Mouse (Mus musculus) left cerebral cortex, postnatal 4 days (tissue): ENCODE measurements around the gene Gm20721. TPM values are rescaled to one million over a fixed set of nuclear protein-coding genes. Genes with fewer than 3 reads are reported as not detected.
"Not testable (repeated sequence)": the region's sequence is repeated elsewhere in the genome, so short reads cannot be mapped to it uniquely, and the experiment has no call there.

Experiments
- DNase-seq: peaks from one replicate; pipeline ENCODE4 v3.0.0-alpha.2; 2022
- intact Hi-C: fragments of 180-260 bp; cut with DNase I; formaldehyde crosslinking; loops from one replicate; pipeline ENCODE4 v1.15.1; 2025
- total RNA-seq, 2 experiments: library from RNA; stranded (reverse); gene quantifications; 2 replicates each; pipeline ENCODE4 v1.2.3; 2021

The Gm20721 gene
- total RNA-seq, 2 experiments from 2014 or later, result 2.0 to 2.2 TPM

- intact Hi-C loops, result loop anchor here (10.0 kb wide), 1 partner anchor 133 kb away; the partner anchor contains the start of gene Atp5e
- no peak for DNase-seq
These were observed 15.1 kb downstream of the Gm20721 start for GRCm38 (mm10) chr2:174331282-174332030.

DNA sequence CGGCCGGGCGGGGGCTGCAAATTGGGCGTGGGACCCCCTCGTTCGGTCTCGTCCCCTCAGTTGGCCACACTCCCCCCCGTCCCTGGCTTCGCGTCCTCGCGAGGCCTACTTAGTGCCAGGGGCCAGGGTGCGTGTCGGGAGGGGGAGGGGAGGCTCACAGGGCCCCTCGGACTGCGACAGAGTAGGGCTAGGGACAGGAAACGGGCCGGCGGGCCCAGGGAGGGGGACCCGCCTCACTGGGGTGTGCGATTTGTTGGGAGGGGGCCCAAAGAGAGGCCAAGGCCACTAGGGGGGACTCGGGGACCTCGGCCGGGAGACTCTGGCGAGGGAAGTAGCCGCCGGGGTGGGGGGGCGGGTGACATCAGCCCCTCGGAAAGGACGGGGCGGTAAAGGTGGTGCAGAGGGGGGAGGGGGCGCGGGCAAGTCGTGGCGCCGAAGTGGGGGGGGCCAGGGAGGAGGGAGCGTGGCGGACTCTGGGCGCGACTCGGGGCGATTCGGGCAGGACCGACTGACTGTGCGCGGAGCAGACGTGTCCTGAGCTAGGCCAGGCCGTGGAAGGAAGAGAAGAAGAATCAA lies 15.8 kb downstream of the Gm20721 start:
- intact Hi-C loops, result loop anchor here (10.0 kb wide), 1 partner anchor 134 kb away; the partner anchor contains the start of gene Atp5e
- peak; percentile 82 for DNase-seq

DNA sequence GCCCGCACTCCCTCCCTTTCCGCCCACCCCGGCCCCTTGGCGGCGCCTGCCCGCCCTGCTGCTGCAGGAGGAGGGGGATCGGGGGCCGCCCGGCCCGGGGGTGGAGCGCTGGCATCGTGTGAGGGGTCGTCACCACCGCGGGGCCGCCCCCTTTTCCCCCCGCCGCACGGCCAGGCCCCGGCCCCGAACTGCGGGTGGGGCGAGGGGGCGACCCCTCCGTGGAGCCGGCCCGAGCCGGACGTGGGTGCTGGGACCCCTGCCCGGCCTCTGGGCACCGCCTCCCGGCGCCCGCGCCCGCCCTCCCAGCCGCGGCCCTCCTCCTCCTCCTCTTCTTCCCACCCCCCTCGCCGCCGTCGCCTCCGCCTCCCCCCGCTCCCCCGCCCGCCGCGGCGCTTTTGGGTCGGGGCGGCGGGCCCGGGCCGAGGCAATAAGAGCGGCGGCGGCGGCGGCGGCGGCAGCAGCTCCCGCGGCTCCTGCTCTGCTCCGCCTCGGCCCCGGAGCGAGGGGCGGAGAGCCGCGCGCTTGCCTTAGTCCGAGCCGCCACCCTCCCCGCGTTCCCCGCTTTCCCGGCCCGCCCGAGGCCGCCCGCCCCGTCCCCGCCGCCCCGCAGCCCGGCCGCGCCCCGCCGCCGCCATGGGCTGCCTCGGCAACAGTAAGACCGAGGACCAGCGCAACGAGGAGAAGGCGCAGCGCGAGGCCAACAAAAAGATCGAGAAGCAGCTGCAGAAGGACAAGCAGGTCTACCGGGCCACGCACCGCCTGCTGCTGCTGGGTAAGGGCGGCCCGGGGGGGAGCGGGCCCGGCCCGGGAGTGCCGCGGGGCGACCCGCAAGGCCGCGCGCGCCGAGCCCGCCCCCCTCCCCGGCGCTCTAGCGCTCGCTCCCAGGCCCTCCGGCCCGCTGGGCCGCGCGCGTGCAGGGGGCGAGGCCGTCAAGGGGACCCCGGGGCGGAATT lies 16.6 kb downstream of the Gm20721 start:
- intact Hi-C loops, result loop anchor here (10.0 kb wide), 1 partner anchor 135 kb away; the partner anchor contains the start of gene Atp5e
- DNase-seq, result peak; percentile 94

DNA sequence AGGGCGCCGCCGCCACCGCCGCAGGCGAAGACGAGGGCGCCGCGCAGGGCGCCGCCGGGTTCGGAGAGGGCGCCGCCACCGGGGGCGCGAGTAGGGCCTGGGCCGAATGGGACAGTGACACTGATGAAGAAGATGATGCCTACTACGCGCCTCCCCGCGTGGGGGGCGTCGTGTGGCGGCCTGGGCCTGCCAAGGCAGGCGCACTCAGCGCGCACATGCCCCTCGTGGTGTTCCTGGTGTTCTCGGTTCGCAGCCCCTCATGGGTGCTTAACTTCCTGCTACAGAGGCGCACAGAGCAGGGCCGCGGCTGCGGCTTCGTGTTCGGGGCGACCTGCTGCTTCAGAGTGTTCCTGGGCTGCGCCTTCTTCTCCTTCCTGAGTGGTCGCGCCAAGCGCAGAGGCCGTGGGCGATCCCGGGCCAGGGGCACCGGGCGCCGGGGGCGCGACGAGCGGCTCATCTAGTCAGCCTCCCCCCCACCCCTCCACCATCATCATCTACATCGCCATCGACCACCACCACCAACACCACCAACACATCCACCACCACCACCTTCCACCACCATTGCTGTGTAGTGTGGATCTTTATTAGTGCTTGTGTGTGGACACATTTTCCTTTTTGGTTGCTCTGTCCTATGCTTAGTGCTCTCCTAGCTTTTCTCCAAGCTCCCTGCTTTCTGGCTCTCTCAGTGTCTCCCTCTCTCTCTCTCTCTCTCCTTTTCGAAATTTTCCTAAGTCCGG lies 17.4 kb downstream of the Gm20721 start:
- peak; percentile 33 for DNase-seq
- intact Hi-C loops, result no loop called here

DNA sequence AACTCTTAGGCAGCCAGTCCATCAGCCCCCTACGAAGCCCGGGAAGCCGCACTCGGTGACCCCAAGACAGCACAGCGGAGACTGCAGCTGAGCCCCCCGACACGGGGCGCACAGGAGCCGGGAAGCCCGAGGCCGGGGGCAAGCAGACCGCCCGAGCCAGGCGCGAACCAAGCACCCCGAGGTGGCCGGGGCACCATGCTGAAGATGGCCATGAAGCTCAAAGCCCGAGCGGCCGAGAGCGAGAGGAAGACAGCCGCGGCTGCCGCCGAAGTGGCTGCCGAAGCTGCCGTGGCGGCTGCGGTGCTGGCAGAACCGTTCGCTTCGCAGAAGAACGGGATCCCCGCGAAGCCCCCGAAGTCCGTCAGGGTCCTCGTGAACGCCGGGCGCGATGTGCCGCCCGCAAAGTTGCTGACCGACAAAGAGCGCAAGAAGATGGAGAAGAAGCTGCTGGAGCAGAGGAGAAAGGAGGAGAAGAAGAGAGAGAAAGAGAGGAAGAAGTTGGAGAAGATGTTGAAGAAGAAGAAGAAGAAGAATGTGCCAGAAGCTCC lies 18.1 kb downstream of the Gm20721 start:
- no peak for DNase-seq
- intact Hi-C loops, result no loop called here

- DNase-seq, result peak; percentile 70
- intact Hi-C loops, result no loop called here
These were observed 19.1 kb downstream of the Gm20721 start for GRCm38 (mm10) chr2:174327295-174327981.

GRCm38 (mm10) chr2:174326481-174326880 lies 20.0 kb downstream of the Gm20721 start:
- no peak for DNase-seq
- intact Hi-C loops, result no loop called here

GRCm38 (mm10) chr2:174325989-174326388 lies 20.5 kb downstream of the Gm20721 start:
- intact Hi-C loops, result no loop called here
- DNase-seq, result no peak

- no peak for DNase-seq
- intact Hi-C loops, result no loop called here
These were observed 29.9 kb downstream of the Gm20721 start for GRCm38 (mm10) chr2:174316661-174317060.

GRCm38 (mm10) chr2:174315445-174315844 lies 31.1 kb downstream of the Gm20721 start:
- intact Hi-C loops, DNase-seq: not testable (repeated sequence)

DNA sequence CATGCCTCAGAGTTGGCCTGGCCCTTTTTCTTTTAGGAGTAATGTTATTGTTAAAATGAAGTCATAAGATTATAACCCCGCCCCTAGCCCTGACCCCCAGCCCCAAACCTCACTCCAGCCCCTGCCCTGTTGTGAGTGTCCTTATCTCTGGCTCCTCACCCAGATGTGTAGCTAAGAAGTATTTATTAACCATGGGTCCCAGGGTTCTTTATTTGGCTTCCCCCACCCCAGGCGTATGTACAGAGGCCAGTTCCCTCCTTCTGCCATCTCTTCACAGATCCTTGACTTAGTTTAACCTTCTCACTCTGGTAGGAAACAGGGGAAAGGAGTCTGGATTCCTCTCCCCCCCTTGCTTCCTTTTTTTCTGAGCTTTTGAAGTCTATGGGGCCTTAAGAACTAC lies 33.9 kb downstream of the Gm20721 start:
- intact Hi-C loops, result loop anchor here (2.0 kb wide), 1 partner anchor 546 kb away; no protein-coding TSS in a partner anchor
- DNase-seq, result no peak

- intact Hi-C loops, result loop anchor here (2.0 kb wide), 1 partner anchor 547 kb away; no protein-coding TSS in a partner anchor
- peak; percentile 79 for DNase-seq
These were observed 34.3 kb downstream of the Gm20721 start for GRCm38 (mm10) chr2:174312118-174312647.

GRCm38 (mm10) chr2:174311613-174312012 lies 34.9 kb downstream of the Gm20721 start:
- intact Hi-C loops, result loop anchor here (2.0 kb wide), 3 partner anchors 363 to 589 kb away; no protein-coding TSS in a partner anchor
- DNase-seq, result no peak

GRCm38 (mm10) chr2:174310913-174311514 lies 35.5 kb downstream of the Gm20721 start:
- peak; percentile 71 for DNase-seq
- intact Hi-C loops, result loop anchor here (2.0 kb wide), 2 partner anchors 364 to 590 kb away; no protein-coding TSS in a partner anchor

DNA sequence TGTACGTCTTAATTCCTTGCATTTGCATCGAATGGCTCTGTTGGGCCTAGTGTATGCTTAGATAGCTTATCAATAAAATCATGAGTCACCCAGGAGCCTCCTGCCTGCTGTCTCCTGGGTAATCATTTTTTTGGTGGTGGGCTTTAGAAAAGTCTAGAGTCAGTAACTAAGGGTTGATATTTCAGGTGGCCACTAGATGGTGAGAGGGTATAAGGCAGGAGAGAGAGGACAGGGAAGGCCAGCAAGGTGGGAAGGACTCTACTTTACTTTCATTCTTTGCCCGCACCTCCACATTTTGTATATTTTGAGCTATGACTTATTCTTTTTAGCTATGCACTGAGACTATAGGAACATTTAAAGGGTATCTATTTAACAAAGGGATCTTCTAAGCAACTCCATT lies 38.6 kb downstream of the Gm20721 start:
- intact Hi-C loops, result no loop called here
- DNase-seq, result no peak

DNA sequence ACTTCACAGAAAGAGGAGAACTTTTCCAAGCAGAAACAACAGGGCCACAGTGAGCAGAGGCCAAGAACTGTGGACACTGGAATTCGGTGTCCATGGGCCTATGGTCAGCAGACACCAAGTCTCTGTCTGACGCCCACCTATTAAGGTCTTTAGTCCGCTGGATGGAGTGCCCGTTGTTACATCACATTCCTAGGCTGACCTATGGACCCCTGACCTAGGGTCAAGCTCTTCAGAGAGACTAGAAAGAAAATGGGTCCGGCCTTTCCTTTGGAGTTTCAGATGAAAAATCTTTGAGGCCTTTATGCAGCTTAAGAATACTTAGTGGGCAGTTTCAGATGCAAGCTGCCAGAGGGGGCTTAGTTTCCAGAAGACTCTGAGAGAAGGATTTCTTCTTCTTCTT lies 40.9 kb downstream of the Gm20721 start:
- DNase-seq, result no peak
- intact Hi-C loops, result no loop called here

DNA sequence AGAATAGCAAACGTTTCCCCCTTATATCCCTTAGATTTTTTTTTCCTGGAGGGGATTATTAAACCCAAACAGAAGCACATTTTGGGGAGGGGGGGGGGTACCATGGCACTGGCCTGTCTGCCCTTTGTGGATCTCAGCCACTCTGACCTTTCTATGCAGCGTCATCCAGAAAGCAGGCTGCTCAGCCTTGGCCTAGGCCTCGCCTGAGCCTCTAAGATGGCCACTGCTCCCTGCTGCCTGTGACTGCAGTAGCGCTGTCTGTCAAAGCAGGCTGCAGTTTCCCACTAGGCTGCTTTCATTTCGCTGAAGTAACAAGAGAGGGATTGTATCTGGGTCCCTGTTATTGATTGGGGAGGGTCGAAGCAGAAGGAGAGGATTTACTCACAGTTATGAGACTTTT lies 44.0 kb downstream of the Gm20721 start:
- intact Hi-C loops, result no loop called here
- no peak for DNase-seq

DNA sequence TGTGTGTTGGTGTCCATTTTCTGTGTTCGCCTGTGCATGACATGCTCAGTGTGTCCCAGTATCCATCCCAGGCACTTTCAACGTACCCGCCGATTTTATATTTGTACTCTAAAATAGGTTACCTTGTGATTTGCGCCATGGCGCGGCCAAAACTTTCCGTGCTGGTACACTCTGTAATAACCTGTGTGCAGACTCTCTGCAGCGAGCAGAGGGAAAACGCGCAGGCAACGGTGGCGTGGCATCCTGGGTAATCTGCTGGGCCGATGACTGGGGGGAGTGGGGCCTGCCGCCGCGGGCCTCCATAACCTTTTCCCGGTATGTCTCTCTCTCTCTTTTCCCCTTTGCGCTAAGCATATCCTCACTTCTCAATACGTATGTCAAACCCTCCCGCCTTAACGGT lies 45.8 kb downstream of the Gm20721 start:
- intact Hi-C loops, result no loop called here
- no peak for DNase-seq

GRCm38 (mm10) chr2:174300186-174300585 lies 46.3 kb downstream of the Gm20721 start:
- DNase-seq, result no peak
- intact Hi-C loops, result no loop called here
